Mouse (Mus musculus) gonadal fat pad, adult 2 months (tissue): ENCODE measurements around the gene Gm17079. TPM values are rescaled to one million over a fixed set of nuclear protein-coding genes. Genes with fewer than 3 reads are reported as not detected.
"Not testable (repeated sequence)": the region's sequence is repeated elsewhere in the genome, so short reads cannot be mapped to it uniquely, and the experiment has no call there.

Experiments
- DNase-seq: peaks from one replicate; pipeline ENCODE4 v3.0.0-alpha.2; 2012; ENCODE audit warnings: low read depth
- polyA plus RNA-seq: library from polyadenylated mRNA; depleted of rRNA; stranded (reverse); fragments of >200 nt; gene quantifications from 2 replicates; pipeline ENCODE4 v1.2.3, GENCODE M21; 2012; rRNA removed

Gm17079 gene
- polyA plus RNA-seq, result not detected in 2 replicates

GRCm38 (mm10) chr14:51695368-51695767 is at the start of gene Gm17079:
TSS of gene Gm17079 (minus strand) at chr14:51695468.
- DNase-seq, result not testable (repeated sequence)

GRCm38 (mm10) chr14:51740347-51741170 is 45.3 kb upstream of the Gm17079 start:
- DNase-seq, result no peak

GRCm38 (mm10) chr14:51739150-51739993 is 44.1 kb upstream of the Gm17079 start:
- no peak for DNase-seq

- DNase-seq, result no peak
These were observed 43.3 kb upstream of the Gm17079 start for GRCm38 (mm10) chr14:51738411-51739149.

GRCm38 (mm10) chr14:51737967-51738366 is 42.7 kb upstream of the Gm17079 start:
- DNase-seq, result no peak

GRCm38 (mm10) chr14:51717083-51717482 is 21.8 kb upstream of the Gm17079 start, which contains the start of gene Gm5800:
TSS of gene Gm5800 (minus strand) at chr14:51717183.
- no peak for DNase-seq

GRCm38 (mm10) chr14:51677269-51677668 is 18.0 kb downstream of the Gm17079 start:
- no peak for DNase-seq

Other genes starting within 250 kb of the Gm17079 start
- gene Vmn2r89, start 243.6 kb downstream of the Gm17079 start, polyA plus RNA-seq, result not detected in 2 replicates
- not detected in 2 replicates for gene Gm5622, start 142.7 kb downstream of the Gm17079 start, polyA plus RNA-seq
- not detected in 2 replicates for gene Gm17175, start 121.4 kb downstream of the Gm17079 start, polyA plus RNA-seq
- gene Gm17174, start 103.3 kb downstream of the Gm17079 start, polyA plus RNA-seq, result not detected in 2 replicates
- gene Gm17078, start 84.2 kb downstream of the Gm17079 start, polyA plus RNA-seq, result not detected in 2 replicates
- not detected in 2 replicates for gene Gm4181, start 59.8 kb downstream of the Gm17079 start, polyA plus RNA-seq
- gene Gm5800, start 21.7 kb upstream of the Gm17079 start, polyA plus RNA-seq, result not detected in 2 replicates
- not detected in 2 replicates for gene Ang4, start 78.1 kb upstream of the Gm17079 start, polyA plus RNA-seq
- gene AY358078, start 104.6 kb upstream of the Gm17079 start, polyA plus RNA-seq, result not detected in 2 replicates
- gene Ear6, start 158.2 kb upstream of the Gm17079 start, polyA plus RNA-seq, result 0.34 TPM in 1 of 2 replicates, not detected in the other
- gene Mettl17, start 189.4 kb upstream of the Gm17079 start, polyA plus RNA-seq, result 30.5 and 32.8 TPM in 2 replicates
- gene Slc39a2, start 197.4 kb upstream of the Gm17079 start, polyA plus RNA-seq, result 0.51 and 0.77 TPM in 2 replicates
- gene Ndrg2, start 218.7 kb upstream of the Gm17079 start, polyA plus RNA-seq, result 178 and 261 TPM in 2 replicates
- 1.6 and 2.3 TPM in 2 replicates for gene Tppp2, start 223.0 kb upstream of the Gm17079 start, polyA plus RNA-seq
- gene Rnase13, start 227.3 kb upstream of the Gm17079 start, polyA plus RNA-seq, result 210 and 501 TPM in 2 replicates